Mouse (Mus musculus) liver, adult (tissue): Measurements from ENCODE around the gene Kcnk4.

Source experiments
- GATA4 ChIP-seq: IDR thresholded peaks from 2 replicates; pipeline ENCODE4 v1.6.1; 2014; ENCODE audit warnings: mild to moderate bottlenecking, low read length; ENCODE audit not compliant: insufficient replicate concordance

The Kcnk4 gene

DNA sequence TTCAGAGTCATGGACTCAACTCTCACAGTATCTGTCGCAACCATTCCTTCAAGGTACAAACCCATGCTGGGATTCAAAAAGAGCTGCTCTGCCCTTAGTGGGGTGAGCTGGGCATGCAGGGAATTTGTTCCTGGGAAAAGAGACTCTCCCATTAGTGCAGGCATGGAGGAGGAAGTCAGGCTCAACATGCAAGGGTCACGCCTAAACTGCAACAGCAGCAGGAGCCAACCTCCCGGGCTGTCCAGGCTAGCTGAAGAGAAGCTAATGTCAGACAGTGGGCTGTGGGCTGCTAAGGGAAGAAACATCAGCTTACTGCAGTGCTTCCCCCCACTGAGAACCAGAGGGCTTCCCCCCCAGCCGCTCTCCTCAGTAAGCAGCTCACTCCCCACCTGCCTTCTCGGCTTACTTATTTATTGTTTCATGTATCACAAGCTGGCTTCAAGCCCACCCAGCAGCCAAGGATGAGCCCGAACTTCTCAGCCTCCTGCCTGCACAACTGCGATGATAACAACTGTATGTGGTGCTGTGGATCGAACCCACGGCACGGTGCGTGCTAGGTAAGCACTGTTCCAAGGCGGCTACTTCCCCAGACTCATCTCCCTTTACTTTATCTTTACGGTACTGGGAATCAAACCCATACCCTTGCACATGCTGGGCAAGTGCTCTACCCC, 38.1 kb upstream of the Kcnk4 start:
- TF ChIP-seq GATA4 = no peak

DNA sequence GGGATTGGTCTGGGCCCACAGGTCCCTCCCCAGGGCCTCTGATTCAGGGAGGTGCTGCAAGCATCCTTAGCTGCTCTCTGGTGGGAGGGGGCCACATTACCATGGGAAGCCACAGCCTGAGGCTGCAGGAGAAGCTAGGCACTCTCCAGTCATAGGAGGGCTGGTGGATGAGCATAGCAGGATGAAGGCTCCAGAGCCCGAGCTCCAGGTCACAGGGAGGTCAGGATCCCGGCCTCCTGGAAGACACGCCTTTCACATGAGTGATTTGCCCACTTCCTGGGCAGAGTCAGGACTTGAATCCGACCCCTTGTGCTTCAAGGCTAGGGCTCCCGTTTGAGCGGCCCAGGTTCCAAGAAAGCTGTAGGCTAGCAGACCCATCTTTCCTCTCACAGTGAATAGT, 37.3 kb upstream of the Kcnk4 start:
- TF ChIP-seq GATA4 = no peak

DNA sequence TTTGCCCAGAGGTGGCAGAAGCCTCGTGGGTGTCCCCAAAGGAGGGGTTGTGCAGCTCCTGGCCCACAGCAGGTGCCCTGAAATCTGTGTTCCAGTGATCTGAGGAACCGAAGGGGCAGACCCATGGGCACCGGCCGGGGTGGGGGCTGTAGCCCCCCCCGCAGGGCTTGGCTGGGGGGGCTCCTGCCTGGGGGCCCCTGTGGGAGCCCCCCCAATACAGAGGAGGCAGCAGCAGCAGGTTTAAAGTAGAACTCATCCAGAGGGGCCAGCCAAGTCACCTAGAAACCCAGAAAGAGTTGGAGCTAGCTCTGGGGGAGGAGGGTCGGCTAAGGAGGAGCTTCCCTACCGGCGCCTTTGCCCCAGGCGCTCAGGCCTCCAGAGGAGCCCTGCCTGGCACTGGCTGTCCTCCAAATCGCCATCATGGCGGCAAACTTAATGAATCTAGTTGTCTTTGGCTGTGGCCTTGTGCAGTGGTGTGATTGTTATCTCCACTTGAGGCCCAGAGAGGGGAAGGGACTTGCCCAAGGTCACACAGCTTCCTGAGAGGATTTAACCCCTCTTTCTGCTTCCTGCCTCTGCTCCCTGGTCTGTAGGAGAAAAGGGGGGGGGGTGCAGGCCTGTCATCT, 36.3 kb upstream of the Kcnk4 start:
- TF ChIP-seq GATA4 = no peak

DNA sequence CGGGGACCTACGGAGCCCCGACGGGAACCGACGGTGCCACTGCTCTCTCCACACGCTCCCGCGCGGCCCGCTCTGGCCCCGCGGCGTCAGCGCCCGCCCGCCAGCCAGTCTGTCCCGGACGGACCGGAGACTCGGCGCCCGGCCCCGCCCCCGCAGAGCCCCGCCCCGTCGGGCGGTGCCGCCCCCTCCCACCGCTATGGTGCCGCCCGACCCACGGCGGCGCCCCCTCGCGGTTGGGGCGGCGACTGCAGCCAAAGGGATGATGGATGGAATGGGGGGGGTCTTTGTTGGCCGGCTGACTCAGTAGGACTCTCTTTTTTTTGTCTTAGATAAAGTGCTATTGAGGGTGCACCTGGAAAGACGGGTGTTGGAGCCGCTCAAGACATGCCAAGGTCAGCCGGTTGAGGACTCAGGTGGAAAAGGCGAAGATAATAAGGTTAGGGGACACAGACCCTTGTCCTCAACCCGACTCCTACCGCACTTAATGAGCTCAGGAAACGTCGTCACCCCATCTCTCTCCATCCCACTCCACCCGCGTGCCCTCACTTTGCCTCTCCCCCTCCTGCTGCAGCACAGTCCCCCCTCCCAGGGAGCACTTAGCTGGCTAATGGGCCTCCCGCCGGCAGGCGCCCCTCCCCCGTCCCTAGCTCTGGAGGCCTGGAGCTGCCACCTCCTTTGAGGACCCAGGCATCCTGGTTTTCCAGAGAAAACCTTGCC, 35.5 kb upstream of the Kcnk4 start:
- no peak for TF ChIP-seq GATA4

DNA sequence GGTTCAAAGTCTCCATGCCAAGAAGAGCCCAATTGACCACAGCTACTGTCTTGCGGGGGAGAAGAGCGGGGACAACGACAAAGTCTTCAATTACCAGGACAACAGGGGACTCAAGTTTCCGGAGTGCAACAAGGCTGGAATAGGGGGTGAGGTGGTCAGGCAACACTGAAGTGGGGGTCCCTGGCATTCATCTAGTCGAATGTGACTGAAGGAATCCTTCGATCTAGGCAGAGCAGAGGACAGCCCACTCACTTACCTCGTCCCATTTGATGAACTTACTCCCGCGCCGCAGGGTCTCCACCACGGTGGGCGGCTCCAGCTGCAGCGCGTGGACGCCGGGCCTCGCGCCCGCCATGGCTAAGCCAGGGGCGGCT, 35.0 kb upstream of the Kcnk4 start:
- TF ChIP-seq GATA4 = no peak

DNA sequence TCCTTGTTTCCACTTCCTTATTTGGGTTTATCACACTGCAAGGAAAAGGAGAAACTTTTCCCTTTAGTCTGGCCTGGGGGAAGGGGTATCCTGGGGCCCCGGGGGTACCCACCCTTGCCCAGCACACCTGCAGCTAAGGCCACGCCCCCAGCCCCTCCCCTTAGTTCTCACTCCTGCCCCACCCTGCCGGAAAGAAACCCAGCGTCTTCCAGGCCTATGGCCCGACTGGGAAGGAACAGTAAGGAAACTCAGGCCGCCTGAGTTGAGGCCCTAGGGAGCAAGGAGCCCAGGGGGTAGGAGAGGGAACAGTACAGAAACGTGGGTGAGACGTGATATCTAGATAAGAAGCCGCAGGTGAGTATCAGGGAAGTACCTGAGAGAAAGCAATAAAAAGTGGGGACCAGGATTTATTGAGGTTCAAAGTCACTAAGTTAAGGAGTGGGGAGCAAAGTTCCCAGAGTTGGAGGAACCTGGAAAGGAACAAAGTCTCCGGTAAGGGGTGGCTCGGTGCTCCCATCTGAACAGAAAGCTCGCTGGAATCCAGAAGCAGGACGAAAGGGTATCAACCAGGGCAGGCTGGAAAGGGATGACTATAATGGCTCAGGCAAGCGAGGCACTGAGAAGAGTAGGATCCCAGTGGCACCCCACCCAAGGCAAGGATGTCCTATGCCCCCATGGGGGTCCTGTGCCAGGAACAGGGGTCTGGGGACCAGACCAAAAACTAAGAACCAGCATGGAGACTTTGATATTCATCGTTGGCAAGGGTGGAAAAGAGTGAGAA, 34.4 kb upstream of the Kcnk4 start:
- no peak for TF ChIP-seq GATA4

DNA sequence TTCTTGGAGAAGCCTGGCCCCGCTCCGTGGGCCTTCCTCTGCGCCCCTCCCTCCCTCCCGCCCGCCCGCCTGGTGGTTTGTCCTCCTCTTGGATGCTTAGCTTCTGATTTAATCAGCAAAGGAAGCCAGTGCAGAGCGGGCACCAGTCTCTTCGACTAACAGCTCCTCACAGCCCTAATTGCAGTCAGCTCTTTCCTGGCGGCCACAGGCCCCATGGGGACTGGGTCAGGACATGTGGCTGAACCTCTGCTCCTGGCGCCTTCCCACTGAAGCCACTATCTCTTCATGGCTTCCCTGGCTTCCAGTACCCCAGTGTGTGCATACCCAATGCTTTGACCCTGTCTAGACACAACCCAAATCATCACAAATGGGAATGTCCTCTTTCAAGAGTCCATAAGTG, 22.1 kb upstream of the Kcnk4 start:
- no peak for TF ChIP-seq GATA4

DNA sequence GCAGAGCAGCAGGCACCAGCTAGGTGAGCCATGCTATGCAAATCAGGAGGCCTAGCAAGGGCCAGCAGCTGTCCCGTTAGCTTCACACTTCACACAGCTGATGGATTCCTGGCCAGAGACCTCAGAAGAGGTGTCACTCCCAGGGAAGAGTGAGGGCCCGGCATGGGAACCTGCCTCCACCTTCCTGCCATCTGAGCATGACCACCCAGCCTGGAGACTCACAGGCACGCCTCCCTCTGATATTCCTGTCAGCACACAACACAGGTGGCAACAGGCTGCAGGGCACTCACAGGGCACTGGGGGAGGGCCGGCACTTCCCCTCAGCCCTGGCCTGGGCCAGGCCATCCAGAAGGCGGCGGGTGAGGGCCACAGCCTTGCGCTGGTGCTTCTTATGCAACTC, 21.1 kb upstream of the Kcnk4 start:
- no peak for TF ChIP-seq GATA4

DNA sequence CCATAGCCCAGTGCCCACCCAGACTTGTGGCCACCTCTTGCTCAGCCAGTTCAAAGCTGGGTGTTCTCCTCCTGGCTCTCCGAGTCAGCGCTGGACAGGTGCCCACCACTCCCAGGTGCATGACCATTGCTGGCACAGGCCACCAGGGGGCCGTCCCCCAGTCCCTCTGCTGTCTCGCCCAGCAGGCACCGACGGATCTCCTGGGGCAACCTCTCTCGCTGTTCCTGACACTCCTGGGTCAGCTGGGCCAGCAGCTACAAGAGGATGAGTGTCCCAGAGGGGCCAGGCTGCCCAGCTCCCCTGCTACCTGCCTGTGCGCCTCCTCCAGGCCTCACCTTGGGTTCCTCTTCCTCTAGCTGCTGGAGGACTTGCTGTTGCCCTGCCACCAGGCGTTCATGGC, 19.7 kb upstream of the Kcnk4 start:
- TF ChIP-seq GATA4 = no peak

DNA sequence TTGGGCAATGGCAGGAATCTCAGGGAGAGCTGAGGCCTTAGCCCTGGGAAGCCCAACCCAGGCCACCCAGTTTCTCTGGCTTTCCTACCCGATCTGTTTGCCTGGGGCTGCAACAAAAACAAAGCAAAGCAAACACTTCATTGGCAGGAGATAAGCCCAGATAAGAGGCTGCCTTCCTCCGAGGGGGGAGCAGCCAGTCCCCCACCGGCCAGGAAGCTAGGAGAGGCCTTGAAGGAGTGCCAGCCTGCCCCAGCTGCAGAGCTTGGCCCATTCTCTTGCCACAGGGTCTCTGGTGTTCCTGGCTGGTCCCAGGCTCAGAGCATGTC, 18.4 kb upstream of the Kcnk4 start:
- TF ChIP-seq GATA4 = peak; percentile 98

DNA sequence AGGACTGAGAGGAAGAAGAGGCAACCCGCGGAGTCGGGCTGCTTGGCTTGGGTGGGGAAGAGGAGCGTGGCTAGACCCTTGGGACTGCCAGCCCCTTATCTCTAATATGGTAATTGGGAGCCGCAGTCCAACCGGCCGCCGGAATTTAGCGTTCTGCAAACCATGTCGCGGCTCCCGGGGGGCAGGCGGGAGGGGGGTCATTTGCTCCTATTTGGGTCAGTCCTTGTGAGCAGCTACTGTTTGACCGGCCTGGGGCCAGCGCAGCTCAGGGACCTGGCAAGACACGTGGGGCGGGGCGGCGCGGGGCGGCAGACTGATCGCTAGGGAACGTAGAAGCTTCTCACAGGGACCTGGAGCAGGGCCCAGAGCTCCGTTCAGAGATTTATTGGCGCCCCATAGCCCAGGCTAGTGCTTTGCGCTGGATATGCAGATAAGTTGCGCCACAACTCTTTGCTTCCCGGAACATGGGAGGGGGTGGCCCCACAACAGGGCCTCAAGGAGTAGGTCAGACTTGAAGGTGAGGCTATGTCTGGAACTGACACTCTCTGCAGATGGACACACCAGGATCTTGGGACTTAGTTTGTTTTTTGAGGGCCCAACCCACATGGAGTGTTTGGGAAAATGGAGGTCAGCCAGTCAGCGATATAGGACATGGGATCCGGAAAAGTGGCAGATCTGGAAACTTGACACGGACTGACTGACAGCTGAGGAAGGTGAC, 17.8 kb upstream of the Kcnk4 start:
- 0 out of 2 replicates have a peak, but pooled peaks have one; percentile 34 for TF ChIP-seq GATA4

DNA sequence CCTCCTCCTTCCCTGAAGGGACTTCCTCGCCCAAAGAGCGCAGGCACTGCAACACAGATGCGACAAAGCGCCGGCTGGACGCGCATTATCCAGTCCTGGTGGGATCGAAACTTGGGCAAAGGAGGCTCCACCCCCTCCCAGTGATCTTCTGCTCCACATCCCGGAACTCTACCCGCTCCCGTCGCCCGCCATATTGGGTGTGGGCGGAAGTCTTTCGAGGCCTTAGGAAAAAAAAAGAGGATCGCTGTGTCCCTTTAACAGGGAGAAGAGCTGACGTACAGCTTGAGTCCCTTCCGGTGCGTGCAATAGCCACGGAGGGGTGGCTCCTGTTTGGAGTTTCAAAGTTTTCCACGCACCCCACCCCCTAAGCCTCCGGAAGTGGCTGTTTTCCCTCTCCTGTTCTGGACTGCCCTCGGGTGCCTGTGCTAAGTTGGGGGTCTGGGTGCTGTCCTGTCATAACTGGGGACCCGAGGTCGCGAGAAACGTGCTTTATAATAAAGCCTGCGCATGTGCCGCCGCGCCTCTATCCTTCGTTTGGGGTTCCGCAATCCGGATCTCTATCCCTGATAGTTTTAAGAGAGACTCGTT, 17.2 kb upstream of the Kcnk4 start:
- no peak; the same call in 1 of the 2 replicates for TF ChIP-seq GATA4

DNA sequence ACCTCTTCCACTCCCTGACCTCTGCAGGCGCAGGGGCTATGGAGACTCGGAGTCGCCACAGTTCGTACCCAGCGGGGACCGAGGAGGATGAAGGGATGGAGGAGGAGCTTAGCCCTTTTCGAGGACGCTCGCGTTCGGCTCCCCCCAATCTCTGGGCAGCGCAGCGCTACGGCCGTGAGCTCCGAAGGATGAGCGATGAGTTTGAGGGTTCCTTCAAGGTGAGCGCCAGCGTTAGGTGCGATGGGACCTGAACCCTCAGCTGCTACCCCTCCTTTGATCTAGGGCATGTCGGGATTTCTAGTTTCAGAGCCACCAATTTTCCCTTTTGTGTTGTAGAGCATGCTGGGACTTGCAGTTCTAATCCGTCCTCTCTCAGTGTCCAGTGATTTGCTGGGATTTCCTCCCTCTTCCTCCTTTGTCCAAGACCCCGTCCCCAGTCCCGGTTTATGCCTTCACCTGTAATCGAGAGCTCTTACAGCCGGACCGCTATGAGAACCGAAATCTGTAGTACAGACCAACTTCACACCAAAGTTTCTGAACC, 16.4 kb upstream of the Kcnk4 start:
- no peak for TF ChIP-seq GATA4

DNA sequence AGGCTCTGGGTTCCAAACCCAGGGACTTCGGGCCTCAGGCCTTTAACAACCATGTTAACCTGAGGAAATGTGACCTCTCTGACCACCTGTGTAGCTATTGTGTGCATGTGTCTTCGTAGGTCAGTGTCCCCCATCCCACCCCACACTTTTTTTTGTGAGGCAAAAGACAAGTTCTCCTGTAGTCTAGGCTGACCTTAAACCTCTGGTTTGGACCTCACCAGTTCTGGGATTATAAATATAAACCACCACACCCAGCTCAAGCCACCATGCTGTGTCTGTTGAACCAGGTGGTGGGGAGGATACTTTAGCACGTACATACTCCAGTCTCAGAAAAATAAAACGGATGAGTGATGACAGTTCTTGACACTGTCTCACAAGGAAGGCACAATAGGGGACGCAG, 15.6 kb upstream of the Kcnk4 start:
- TF ChIP-seq GATA4 = no peak
